Mouse (Mus musculus) adipocyte (in vitro differentiated cells): ENCODE measurements at regions not wholly inside any gene's neighbourhood (a gene's known extent, or its start where the extent isn't known, plus 50 kb on each side); places are given as distances from the start of the nearest gene placed in this dataset.
"Not testable (repeated sequence)": the region's sequence is repeated elsewhere in the genome, so short reads cannot be mapped to it uniquely, and the experiment has no call there.

Experiments used
- DNase-seq: peaks from one replicate; pipeline ENCODE4 v3.0.0-alpha.2; 2016; ENCODE audit warnings: low spot score

DNA sequence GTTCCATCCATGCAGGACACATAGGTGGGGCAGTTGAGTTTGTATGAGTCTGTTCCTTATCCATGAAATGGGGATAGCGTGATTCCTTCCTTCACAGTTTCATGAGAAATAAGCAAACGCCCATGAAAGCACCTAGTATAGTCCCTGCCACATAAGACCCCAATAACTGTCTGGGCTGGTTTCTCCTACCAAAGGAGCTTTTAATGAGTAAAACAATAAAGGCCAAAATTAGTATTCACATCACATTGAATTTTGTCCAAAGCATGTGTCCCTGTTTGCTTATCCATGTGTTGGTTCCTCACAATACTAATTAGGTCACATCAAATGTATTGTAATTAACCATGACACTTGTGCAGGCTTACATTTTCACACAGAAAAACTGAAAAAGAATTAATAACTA, 221.3 kb downstream of the Prdm13 start:
- DNase-seq, result no peak

DNA sequence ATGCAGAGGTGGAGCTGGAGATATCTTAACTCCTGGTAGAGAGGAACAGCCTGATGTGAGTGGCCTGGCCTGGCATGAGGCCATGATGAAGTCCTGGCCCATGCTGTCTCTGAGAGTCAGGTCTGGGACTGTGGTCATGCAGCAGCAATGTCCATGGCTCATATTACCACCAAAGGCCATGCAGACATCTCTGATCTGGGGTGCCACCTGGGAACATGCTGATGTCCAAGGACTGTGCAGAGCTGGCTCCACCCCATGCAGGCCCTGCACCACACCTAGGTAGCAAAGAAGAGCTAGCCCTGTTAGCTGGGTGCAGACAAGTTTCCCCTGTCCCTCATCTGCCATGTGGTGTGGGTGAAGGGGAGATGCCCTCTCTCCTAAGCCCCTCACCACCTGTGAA, 244.5 kb downstream of the Prdm13 start:
- DNase-seq, result no peak

DNA sequence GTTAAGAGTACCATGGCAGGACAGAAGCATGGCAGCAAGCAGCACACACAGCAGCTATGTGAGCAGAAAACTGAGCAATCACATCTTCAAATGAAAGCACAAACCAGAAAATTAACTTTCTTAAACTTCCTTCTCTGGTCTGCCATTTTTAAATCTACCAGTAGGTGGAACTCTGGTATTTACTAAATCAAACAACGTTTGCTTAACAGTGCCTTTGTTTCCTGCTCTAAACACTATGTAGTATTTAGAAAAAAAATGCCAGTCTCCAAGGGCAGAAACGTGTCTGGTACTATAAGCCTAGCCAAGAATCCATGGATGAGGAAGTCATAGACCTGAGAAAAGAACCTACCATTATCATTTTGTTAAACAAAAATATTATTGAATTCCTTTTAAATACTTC, 249.1 kb downstream of the Prdm13 start:
- no peak for DNase-seq

DNA sequence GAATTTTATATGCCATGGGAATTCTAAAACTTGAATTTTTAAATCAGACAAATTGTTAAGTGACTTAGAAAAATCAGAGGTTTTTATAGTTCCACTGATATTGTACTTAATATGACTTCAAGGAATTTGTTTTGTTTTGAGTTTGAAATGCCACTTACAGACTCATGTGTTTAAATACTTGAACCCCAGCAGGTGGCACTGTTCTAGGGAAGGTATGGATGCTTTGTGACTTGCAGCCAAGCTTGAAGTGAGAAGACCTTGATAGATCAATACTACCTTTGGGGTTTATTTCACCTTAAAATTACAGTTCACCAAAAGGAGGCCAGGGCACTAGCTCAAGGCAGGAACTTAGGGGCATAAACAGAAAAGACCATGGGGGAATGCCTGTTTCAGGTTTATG, 277.9 kb downstream of the Prdm13 start:
- DNase-seq, result peak; percentile 3

DNA sequence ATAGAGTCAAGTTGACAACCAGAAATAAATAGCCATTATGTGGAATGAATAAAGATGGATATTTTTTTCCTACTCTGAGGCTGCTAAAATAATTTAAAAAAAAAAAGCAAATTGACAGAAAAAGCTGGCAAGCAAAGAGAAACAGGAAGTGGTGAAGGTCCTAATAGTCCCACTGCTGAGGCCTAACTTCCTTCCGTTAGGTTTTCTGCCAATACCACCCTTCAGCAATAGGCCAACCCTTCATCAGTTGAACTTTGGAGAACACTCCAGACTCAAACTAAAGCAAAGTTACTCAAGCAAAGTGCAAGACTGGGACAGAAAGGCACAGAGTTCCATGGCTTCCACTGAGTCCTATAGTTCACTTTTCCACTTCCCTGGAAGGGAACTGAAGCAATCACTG, 316.4 kb downstream of the Prdm13 start:
- no peak for DNase-seq

DNA sequence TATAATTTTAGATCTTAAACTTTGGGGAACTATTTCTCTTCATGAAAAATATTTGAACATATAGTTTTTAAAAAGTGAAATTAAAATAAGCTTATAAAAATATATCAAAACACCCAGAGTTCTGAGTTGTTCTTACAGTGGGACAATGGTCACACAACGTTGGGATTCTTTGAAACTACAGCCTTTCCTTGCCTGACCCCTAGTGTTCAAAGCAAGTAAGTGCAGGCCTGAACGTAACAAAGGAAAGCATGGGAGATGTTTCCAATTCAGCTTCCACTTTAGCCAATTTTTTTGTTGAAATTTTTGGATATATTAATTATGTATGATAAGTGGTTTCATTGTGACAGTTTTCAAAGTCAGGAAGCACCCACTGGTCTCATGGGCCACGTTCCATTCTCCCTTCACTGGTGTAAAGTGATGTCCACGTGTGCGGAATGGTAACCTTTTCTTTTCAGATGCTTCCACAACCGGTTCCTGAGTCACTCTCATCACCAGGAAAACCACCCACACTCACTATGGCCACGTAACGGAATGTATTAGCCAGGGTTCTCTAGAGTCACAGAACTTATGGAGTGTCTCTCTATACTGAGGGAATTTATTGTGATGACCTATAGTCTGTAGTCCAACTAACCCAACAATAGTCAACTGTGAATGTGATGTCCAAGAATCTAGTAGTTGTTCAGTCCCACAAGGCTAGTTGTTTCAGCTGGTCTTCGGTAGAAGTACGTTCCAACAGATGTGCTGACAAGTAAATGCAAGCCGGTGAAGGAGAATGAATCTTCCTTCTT, 317.3 kb downstream of the Prdm13 start:
- peak; percentile 47 for DNase-seq

DNA sequence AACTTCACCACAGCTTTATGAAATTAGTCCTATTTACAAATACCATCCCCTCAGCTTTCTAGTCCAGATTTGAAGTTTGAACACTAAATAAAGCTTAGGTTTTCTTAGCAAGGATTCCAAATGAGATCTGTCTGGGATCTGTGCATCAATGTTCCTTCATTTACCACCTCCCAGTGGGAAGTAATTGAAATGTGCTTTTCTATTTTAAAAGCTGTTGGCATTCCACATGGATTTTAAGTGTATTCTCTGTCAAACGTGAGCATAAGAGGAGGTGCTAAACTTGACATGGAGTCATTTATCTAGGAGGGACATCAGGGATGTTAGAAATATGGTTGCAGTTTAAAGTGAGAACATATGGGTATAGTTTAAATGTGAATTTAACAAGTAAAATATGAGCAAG, 364.0 kb downstream of the Prdm13 start:
- no peak for DNase-seq

DNA sequence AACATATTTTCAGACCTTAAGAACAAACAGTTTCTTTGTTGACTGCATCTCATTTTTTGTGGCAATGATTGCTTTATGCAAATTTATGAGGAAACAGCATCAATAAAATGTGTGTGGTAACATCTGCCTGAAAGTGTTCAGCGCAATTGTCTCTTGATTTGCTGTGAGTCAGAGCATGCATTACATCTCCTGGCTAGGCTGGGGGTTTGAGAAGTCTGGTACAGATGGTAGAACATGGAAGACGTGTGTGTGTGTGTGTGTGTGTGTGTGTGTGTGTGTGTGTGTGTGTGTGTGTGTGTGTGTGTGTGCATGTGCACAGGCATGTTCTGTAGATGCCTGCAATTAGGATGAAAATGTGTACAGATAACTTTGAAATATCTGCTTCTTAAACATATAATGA, 376.5 kb downstream of the Prdm13 start:
- not testable (repeated sequence) for DNase-seq

DNA sequence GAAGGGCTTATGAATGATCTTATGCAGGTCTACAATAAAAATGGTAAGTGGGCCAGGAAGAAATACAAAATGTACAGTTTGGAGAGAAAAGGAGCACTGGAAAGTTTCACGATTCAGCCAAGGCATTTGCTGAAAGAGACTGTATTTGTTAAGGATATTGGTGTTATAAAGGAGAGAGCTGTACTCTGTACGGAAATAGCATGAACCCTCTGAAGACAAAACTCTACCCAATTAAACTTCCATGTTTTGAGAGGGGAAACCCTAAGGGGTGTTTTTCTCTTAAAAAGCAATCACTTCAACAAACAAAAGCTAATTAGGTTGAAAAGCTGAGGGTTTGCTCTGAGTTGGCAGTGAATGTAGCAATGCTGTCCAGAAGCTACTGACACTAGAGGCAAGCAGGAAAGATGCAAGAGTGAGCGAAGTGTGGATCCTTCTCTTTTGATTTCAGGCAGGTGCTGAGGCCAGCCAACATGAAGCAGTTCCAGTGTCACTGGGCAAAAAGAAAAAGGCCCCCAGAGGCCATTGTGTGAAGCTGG, 378.2 kb downstream of the Prdm13 start:
- no peak for DNase-seq

DNA sequence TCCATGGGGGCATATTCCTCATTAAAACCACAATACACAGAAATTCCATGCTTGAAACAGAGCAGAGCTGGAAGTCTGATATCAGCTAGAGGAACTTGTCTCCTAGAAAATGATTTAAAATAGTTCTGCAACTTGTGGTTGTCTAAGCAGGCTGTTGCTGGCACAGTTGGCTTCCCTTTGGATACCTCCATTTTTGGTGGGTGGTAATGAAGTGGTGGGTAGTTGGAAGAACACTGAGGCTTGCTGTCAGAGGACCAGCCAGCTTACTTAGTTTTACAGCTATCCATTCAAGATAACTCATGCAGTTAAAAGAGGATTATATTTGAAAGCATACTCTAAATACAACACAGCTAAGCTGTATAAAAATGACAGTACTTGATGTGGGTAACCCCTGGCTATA, 385.6 kb downstream of the Prdm13 start:
- no peak for DNase-seq

DNA sequence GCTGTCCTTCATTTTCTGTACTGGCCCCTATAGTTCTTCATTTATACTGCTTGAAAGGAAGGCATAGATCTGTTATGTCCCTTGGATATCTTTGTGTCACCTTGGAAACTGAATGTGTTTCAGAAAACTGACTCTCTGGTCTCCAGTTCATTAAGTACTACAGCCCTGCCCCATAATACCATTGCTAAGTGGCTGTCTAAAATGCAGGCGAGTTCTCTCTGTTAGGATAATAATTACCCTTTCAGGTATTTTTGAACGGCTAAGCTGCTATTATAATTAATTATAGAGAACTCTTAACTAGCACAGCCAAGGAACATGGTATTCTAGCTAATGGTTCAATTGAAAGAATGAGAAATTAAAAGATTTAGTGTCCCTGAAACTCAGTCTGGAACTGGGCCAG, 418.5 kb downstream of the Prdm13 start:
- DNase-seq, result no peak

DNA sequence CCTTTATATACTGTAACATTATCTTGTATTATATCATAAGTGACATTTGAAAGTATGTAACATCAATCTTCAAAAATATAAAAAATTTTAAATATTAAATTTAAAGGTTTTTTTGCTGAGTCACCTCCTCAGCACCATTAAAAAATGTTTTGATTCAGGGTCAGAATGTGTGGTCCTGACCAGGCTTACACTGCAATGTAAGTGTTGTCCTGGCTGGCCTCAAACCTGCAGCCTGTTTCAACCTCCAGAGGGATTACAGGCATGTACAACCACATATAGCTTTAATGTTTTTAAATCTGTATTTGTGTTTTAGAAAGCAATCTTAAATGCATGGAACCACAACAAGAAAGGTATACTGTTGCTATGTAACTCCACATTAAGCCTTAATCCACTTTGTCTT, 418.9 kb downstream of the Prdm13 start:
- DNase-seq, result no peak

DNA sequence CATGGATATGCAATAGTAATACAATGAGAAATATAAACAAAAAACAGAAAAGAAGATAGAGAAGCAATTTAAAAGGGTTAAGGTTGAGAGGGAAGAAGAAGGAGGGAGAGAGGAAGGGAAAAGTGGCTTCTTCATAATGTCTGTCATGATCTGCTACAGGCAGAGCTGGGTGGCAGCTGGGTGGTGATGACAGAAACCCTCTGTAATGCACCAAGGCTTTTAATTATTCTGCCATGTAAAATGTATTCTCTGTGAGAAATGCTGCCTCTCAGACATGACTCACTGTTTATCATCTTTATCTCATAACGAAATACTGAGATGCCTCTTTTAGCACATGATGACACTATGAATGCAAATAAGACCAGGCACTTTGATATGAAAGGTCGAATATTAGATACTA, 435.4 kb downstream of the Prdm13 start:
- DNase-seq, result no peak

DNA sequence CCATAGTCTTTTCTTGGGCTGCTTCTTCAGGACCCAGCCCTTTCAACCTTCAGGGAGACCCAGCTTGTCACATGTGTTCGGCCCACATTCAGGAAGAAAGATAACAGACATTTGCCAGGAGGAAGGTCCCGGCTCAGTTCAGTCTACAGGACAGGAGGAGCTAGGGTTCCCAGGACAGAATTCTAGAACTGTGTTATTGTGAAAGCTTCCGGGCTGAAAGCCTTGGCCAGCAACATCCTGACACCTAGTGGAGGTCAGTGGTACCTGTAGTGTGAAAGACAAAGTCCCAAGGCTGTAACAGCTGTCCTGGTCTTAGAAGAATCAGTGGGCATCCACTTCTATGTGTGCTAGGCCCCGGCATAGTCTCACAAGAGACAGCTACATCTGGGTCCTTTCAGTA, 463.1 kb downstream of the Prdm13 start:
- peak; percentile 15 for DNase-seq

DNA sequence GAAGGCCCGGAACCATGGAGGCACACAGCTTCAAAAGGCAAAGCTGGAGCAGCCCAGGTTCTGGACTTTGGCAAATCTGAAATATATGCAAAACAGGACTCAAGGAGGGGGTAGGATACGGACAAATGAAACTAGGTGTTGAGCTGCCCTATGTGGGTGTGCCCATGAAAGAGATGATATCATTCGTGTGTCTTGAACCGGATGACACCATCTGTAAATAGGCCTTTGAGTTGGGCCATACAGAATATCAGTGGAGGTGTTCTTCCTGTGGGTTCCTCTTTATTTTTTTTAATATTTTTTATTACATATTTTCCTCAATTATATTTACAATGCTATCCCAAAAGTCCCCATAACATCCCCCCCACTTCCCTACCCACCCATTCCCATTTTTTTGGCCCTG, 478.1 kb downstream of the Prdm13 start:
- no peak for DNase-seq

DNA sequence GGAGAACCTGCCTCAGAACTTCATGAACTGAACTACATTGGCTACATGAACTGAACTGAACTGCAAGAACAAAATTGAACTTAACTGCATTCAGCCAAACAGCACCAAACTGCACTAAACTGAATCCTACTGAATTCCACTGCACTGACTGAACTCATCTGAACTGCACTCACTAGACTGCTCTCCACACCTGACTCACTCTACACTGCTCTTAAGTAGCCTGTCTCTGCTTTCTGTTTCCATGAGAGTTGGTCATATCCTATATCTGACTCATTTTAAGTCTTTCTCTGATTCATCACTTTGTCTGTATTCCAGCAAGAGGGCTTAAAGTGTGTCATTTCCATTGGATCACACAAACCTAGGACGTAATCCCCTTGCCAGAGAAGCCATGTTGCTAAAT, 490.1 kb downstream of the Prdm13 start:
- DNase-seq, result no peak

DNA sequence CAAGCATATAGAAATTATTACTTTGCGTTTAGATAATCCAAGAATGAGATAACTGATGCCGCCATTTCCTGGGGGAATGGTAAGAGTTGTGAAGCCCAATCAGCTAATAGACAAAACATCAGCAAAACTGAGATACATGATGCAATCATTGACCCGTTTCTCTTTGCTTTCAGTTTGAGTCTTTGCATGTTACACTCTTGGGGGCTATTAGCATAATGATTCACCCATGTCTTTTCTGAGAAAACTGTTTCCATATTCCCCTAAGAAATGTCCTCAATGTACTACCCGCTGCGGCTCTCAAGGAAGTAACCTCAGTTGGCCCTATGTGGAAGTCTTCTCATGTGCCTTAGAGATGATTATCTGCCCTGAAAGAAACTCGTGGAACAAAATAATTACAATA, 512.0 kb downstream of the Prdm13 start:
- no peak for DNase-seq

DNA sequence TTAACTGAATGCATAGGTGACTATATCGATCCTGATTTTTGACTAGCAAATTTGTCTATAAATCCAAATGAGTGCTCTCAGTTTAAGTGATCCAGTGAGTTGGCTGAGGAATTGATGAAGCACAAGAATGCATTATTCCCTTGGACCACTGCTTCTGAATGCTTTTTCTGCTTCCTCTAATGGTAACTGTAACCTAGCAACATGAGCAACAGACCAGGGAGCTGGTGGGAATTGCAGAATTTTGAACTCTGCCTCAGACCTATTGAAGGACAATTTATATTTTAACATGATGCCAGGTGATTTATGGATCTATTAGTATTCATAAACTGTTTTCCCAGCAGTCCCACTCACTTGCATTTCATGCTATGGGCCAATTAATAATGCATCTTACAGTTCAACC, 512.7 kb downstream of the Prdm13 start:
- no peak for DNase-seq

DNA sequence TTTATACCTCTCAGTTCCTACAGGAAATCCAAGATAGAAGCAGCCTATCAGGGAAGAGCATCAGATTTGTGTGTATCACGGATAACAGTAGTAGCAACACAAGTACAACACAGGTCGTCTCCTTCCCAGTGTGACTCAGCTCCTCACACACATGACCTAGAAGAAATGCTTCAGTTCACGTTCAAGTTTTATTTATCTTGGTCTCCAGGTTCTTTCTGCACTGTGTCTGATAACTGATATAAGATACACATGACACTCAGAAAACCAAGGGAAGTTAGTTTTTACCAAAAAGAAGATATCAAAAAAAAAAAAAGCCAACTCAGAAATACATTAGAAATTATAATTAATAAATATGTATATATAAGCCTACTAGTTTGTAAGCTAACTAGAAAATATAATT, 515.0 kb downstream of the Prdm13 start:
- DNase-seq, result no peak

DNA sequence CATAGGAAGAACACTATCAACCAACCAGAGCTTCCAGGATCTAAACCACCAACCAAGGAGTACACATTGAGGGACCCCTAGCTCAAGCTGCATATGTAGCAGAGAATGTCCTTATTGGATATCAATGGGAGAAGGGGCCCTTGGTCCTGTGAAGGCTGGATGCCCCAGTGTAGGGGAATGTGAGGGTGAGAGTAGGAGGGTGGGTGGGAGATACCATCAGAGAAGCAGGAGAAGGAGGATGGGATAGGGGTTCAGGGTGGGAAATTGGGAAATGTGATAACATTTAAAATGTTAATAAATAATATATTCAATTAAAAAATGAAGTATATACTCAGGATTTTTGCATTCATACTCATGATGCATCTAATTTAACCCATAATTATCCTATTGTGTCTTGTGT, 523.6 kb downstream of the Prdm13 start:
- DNase-seq, result no peak

DNA sequence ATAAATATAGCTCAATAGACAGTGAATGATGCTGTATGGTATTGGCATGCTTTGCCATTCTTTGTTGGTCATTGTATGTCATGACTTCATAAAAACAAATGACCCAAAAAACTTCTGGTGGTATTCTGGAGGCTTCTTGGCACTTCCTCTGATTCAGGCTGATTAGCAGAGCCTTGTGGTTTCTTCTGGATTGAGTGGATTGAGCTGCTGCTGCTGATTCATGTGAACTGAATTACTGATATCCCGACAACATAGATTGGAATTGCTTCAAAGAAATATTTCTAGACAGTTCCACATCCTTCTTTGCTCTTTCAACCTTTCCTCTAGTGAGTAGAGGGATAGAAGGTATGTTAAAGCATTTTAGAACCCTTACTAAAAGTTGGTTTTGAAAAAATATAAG, 559.9 kb downstream of the Prdm13 start:
- no peak for DNase-seq

DNA sequence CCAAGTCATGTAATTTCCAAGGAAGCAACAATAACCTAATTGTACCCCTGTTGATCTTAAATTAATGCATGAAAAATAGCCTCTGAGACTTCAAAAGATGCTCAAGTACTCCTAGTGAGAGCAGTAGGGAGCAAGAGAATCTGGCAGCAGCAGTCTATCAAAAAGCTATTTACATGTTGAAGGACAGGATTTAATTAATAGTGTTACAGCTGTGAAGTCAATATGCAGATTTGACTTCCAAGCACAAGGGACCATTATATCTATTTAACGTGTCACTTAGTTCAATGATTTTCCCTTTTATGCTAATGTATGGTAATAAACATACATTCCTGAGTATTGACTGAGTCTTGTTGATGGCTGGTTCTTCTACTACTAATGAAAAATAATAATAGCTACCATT, 590.0 kb downstream of the Prdm13 start:
- DNase-seq, result no peak

DNA sequence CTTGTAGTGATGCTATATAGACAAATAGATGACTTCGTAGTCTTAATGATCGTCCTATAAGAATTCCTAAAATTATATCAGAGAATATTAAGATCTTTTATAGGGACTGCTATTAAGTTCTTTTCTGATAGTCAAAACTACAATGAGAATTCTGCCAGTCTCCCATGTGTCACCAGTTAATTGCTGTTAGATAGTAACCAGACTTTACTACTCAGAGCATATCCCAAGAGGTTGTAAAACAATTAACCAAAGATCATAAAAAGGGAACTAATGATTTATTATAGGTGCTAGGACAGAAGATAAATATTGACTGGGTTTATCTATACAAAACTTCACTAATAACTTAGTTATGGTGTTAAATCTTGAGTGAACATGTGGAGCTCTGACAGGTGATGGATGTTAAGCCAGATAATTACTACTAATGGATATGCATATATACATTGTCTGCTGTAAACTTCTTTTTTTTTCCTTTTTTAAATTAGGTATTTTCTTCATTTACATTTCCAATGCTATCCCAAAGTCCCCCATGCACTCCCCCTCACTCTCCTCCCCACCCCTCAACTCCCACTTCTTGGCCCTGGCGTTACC, 615.5 kb downstream of the Prdm13 start:
- no peak for DNase-seq
